Mouse (Mus musculus) stomach, postnatal 0 days (tissue): ENCODE measurements around the gene Rmnd5b. TPM values are rescaled to one million over a fixed set of nuclear protein-coding genes. Genes with fewer than 3 reads are reported as not detected.
A peak's percentile ranks its signal among the peaks of the same experiment; 100 is the strongest.

Source experiments
- ATAC-seq: fragments of 200-750 bp; cut with Nextera tagmentation; 2 replicates; pipeline ENCODE4 v1.8.0; 2017; ENCODE audit not compliant: low FRiP score, low TSS enrichment
- DNase-seq: peaks from one replicate; pipeline ENCODE4 v3.0.0-alpha.2; 2016; ENCODE audit warnings: low spot score
- H3K27ac ChIP-seq: fragments of 300-500 bp; sonication (generic); replicated peaks from 2 replicates; pipeline ENCODE4 v1.5.1; 2014; ENCODE audit warnings: mild to moderate bottlenecking, control low read depth
- H3K27me3 ChIP-seq: fragments of 300-500 bp; sonication (generic); 2 replicates; pipeline ENCODE4 v1.6.1; 2014; ENCODE audit warnings: low read length; ENCODE audit not compliant: control insufficient read depth, insufficient read depth
- H3K36me3 ChIP-seq: fragments of 300-500 bp; sonication (generic); 2 replicates; pipeline ENCODE4 v1.6.1; 2014; ENCODE audit warnings: low read length, mixed read lengths; ENCODE audit not compliant: control insufficient read depth, insufficient read depth
- H3K4me1 ChIP-seq: fragments of 300-500 bp; sonication (generic); replicated peaks from 2 replicates; pipeline ENCODE4 v1.6.1; 2014; ENCODE audit warnings: antibody characterized with exemption; ENCODE audit not compliant: control insufficient read depth, insufficient read depth
- H3K4me2 ChIP-seq: fragments of 300-500 bp; sonication (generic); replicated peaks from 2 replicates; pipeline ENCODE4 v1.6.1; 2014; ENCODE audit warnings: low read depth, mild to moderate bottlenecking, control low read depth, moderate library complexity
- H3K4me3 ChIP-seq: fragments of 300-500 bp; sonication (generic); 2 replicates; pipeline ENCODE4 v1.5.1; 2014; ENCODE audit warnings: low read depth, low read length, control low read depth
- H3K9ac ChIP-seq: fragments of 300-500 bp; sonication (generic); 2 replicates; pipeline ENCODE4 v1.6.1; 2014; ENCODE audit warnings: mild to moderate bottlenecking, low read length, control low read depth, mixed read lengths
- H3K9me3 ChIP-seq: fragments of 300-500 bp; sonication (generic); 2 replicates; pipeline ENCODE4 v1.6.1; 2016; ENCODE audit warnings: low read length; ENCODE audit not compliant: control insufficient read depth
- CTCF ChIP-seq: IDR thresholded peaks from 2 replicates; pipeline ENCODE4 v1.5.1; 2016; ENCODE audit warnings: antibody characterized with exemption, low read depth, mild to moderate bottlenecking, moderate library complexity
- EP300 ChIP-seq: optimal IDR thresholded peaks from 2 replicates; pipeline ENCODE3; 2016; ENCODE audit warnings: antibody characterized with exemption
- WGBS: fragments of 180-500 bp; shearing (Covaris S2); extraction: QIAGEN DNeasy Blood & Tissue Kit; methylation state at CpG from one replicate; pipeline ENCODE4 v1.1.7; 2014; 5-methylcytosine and 5-hydroxymethylcytosine counted together
- polyA plus RNA-seq: library from polyadenylated mRNA; unstranded; fragments of >200 nt; fragmentation: Nextera tagmentation; extraction: Ambion mirVana; gene quantifications from 2 replicates; pipeline ENCODE4 v1.2.1, GENCODE M21; 2015

The Rmnd5b gene
- polyA plus RNA-seq, 1 experiment from 2014 or later: 34.6 TPM

DNA sequence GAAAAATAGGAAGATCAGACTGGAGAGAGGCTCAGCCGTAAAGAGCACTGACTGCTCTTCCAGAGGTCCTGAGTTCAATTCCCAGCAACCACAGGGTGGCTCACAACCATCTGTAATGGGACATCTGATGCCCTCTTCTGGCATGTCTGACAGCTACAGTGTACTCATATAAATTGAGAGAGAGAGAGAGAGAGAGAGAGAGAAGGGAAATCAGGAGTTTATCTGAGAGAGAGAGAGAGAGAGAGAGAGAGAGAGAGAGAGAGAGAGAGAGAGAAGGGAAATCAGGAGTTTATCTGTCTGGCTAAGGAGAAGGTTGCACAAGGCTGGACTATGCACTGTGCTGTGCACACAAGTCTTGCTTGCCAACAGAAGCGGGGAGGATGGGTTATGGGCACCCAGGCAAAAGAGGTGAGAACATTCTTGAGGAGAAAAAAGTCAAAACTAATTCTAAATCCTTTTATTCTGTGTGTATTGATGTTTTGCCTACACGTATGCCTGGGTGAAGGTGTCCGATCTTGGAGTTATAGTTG lies 17.3 kb upstream of the Rmnd5b start:
- Histone ChIP-seq H3K9ac (no peak overlapping the region), H3K36me3 (no peaks in the 10 kb centered on the region)
- ATAC-seq: no peak

GRCm38 (mm10) chr11:51650691-51651515 lies 15.2 kb upstream of the Rmnd5b start, which contains the start of the genes N4bp3 and D930048N14Rik:
Gene N4bp3, minus strand, starts transcription at chr11:51650842.
Gene D930048N14Rik, plus strand, starts transcription at chr11:51650954.
- WGBS: 2% methylated on average over 64 of the region's 70 CpGs
- peak; percentile 87 for ATAC-seq
- peaks cover 3% of the 10 kb centered on the region; the same call in 1 of the 2 replicates for H3K4me1 ChIP-seq
- no peaks in the 10 kb centered on the region for H3K27me3 ChIP-seq
- H3K9ac ChIP-seq: peak within 1 kb of the TSS; percentile 76
- peak within 1 kb of the TSS; percentile 86 for H3K27ac ChIP-seq
- H3K4me2 ChIP-seq: peak within 1 kb of the TSS; percentile 97
- peak within 1 kb of the TSS; percentile 66 for H3K4me3 ChIP-seq
- H3K9me3 ChIP-seq: no peaks in the 10 kb centered on the region
- peak; percentile 89 for DNase-seq
- no peaks in the 10 kb centered on the region for H3K36me3 ChIP-seq
- TF ChIP-seq EP300: no peak
- TF ChIP-seq CTCF: no peak

More for the DNA sequence above, 17.3 kb upstream of the Rmnd5b start:
- Histone ChIP-seq H3K4me1 (peaks cover 3% of the 10 kb centered on the region; the same call in 1 of the 2 replicates), H3K4me2 (no peak overlapping the region), H3K27ac (no peak overlapping the region), H3K9me3 (no peaks in the 10 kb centered on the region), H3K4me3 (no peak overlapping the region), H3K27me3 (no peaks in the 10 kb centered on the region)
- no peak for DNase-seq
- peak; percentile 13; the same call in 1 of the 2 replicates for TF ChIP-seq CTCF
- TF ChIP-seq EP300: no peak
- WGBS: 87% methylated on average over 4 of the region's 4 CpGs

DNA sequence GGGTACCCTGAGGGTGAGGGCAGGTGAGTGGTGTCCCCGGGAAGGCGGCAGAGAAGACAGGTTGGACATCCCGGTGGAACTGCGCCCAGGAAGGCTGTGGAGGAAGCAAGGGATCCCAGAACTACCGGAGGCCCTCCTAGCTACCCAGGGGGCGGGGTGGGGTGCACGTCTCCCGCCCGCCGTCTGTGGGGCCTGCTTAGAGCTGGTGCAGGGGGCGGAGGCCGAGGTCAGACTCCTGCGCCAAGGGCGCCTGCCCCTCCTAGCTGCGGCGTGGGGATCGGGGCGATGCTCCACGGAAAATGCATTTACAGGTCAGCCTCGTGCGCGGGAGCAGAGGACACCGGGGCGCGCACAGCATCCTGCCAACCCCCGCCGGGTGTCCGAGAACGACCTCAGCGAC lies 14.6 kb upstream of the Rmnd5b start:
- Histone ChIP-seq H3K4me3 (peak overlapping the region; percentile 66), H3K9ac (peak overlapping the region; percentile 76), H3K4me1 (peaks cover 3% of the 10 kb centered on the region; the same call in 1 of the 2 replicates), H3K36me3 (no peaks in the 10 kb centered on the region; the same call in 1 of the 2 replicates), H3K4me2 (peak overlapping the region; percentile 97), H3K9me3 (no peaks in the 10 kb centered on the region), H3K27me3 (no peaks in the 10 kb centered on the region), H3K27ac (peak overlapping the region; percentile 86)
- peak; percentile 25 for ATAC-seq
- 1% methylated on average over 24 of the region's 30 CpGs for WGBS
- DNase-seq: no peak
- no peak for TF ChIP-seq EP300
- peak; percentile 5; the same call in 1 of the 2 replicates for TF ChIP-seq CTCF

DNA sequence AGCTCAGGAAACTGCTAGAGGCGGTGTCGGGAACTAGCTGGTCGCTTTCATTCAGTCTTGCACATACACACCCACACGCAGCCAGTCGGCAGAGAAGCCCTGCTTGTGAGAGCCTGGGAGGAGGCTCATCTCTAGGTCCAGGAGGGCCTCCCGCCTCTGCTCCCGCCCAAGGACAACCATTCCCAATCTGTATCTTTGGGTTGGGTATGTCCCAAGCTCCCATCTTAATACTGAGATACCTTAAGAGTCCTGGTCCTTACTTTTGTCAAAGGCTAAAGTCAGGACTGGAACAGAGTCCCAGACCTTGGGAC lies 14.1 kb upstream of the Rmnd5b start:
- Histone ChIP-seq H3K4me3 (peak overlapping the region; percentile 66), H3K4me2 (peak overlapping the region; percentile 97), H3K27me3 (no peaks in the 10 kb centered on the region), H3K27ac (peak overlapping the region; percentile 86), H3K36me3 (no peaks in the 10 kb centered on the region; the same call in 1 of the 2 replicates), H3K9me3 (no peaks in the 10 kb centered on the region), H3K4me1 (peaks cover 3% of the 10 kb centered on the region; the same call in 1 of the 2 replicates), H3K9ac (peak overlapping the region; percentile 76)
- no peak for ATAC-seq
- TF ChIP-seq CTCF: no peak
- no peak for TF ChIP-seq EP300
- WGBS: 6% methylated on average over 7 of the region's 7 CpGs
- DNase-seq: peak; percentile 47

DNA sequence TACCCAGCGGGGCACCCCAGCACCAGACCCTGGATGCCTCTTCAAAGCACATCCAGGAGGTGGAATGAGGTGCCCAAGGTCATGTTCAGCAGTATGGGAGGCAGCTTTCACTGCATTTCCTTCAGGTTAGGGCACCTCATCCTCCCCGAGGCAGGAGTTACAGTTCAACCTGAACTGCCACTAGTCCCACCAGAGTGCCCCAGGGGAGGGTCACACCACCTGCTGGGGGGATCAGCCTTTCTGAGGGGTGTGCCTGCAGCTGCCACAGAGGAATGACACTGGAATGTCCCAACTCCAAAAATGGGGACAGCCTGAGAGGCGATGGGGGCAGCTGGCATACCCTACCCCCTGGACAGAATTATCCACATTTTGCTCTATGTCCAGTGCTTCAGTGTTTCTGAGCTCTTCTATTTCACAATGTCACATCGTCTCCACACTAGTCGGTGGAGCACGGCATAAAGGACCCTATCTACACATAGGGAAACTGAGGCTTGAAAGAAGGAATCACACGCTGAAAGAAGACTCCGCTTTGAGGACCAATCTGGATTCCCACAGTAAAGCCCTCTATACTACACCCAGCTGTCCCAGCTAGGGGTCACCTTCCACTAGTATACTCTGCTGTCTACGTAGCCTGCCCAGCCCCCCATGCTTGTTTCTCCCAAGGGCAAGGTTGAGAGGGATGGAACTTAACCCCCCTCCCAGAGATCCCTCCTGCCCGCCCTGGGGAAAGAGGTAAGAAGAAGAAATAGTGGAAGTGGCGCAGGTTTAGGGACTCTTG lies 13.6 kb upstream of the Rmnd5b start:
- TF ChIP-seq CTCF (no peak), EP300 (no peak)

More for the DNA sequence above, 13.6 kb upstream of the Rmnd5b start:
- DNase-seq: no peak
- peaks cover 3% of the 10 kb centered on the region; the same call in 1 of the 2 replicates for H3K4me1 ChIP-seq
- H3K27me3 ChIP-seq: no peaks in the 10 kb centered on the region
- H3K36me3 ChIP-seq: no peaks in the 10 kb centered on the region; the same call in 1 of the 2 replicates
- H3K27ac ChIP-seq: peak overlapping the region; percentile 86
- H3K4me2 ChIP-seq: peak overlapping the region; percentile 97
- H3K4me3 ChIP-seq: peak overlapping the region; percentile 66
- WGBS: 43% methylated on average over 11 of the region's 11 CpGs
- no peaks in the 10 kb centered on the region for H3K9me3 ChIP-seq
- no peak for ATAC-seq
- H3K9ac ChIP-seq: peak overlapping the region; percentile 76
